Mouse (Mus musculus) cerebellum, adult (tissue): Measurements from ENCODE around the gene Hspg2.
"Not testable (repeated sequence)": the region's sequence is repeated elsewhere in the genome, so short reads cannot be mapped to it uniquely, and the experiment has no call there.

Experiments used
- ATAC-seq: cut with Nextera tagmentation; 2 replicates; pipeline ENCODE4 v1.9.2; 2017; ENCODE audit warnings: mild to moderate bottlenecking, moderate library complexity, mixed read lengths; ENCODE audit not compliant: insufficient number of reproducible peaks, low FRiP score, low TSS enrichment

Hspg2 gene

DNA sequence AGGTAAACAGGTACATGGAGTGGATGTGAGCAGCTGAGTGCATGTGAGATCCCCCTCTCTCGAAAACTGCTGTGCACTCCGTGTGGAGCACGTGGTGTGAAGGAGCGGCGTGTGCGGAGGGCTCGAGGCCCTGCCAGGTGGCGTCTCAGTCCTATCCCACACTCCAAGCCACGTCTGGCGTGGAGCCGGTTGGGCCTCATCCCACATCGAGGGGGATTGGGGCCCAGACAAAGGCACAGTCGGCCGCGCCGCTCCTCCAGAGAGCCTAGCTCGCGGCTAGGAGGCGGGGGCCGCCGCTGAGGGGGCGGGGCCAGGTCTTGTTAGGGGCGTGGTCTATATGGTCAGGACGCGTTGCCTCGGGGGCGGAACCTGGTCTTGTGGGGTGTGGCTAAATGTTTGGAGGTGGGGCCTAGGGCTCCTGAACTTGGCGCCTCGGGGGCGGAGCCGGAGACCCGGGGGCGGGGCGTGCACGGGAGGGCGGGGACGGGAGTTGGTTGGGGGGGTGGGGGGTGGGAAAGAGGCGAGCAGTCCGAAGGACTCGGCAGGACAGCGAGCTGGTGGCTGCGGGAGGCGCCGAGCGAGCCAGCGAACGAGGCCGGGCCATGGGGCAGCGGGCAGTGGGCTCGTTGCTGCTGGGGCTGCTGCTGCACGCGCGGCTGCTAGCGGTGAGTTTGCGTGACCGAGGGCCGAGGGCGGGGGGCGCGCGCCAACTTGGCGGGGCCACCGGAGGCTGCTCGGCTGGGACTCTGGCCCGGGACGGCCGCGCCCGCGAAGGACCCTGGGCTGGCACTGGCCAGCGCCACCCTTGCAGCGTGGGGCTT is at the start of gene Hspg2:
Gene Hspg2 (plus strand): TSS at position 510 of the 821 bp plus-strand sequence.
- ATAC-seq = no peak

DNA sequence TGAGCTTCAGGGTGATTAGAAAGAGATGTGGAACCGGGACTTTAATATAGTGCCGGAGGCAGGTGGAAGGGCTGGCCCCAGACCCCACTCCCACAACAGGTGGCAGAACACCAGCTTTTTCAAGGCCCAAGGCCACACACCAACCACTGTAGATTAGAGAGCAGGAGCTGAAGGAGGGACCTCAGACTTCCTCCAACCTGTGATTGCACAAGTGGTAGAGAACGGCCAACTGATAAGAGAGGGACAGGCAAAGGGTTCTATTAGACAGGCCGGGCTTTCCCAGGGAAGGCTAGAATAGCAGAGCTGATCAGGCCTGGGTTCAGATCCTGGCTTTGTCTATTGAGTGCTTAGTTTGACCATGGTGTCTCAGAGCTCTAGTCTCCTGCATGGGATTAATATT is 38.1 kb upstream of the Hspg2 start, which contains the start of gene Cela3b:
Gene Cela3b (minus strand): TSS at position 39 of the 400 bp plus-strand sequence.
- ATAC-seq = no peak

- not testable (repeated sequence) for ATAC-seq
Measured at GRCm38 (mm10) chr4:137432700-137433550, 35.6 kb upstream of the Hspg2 start.

- ATAC-seq = no peak
Measured at GRCm38 (mm10) chr4:137436979-137437669, 31.4 kb upstream of the Hspg2 start.

DNA sequence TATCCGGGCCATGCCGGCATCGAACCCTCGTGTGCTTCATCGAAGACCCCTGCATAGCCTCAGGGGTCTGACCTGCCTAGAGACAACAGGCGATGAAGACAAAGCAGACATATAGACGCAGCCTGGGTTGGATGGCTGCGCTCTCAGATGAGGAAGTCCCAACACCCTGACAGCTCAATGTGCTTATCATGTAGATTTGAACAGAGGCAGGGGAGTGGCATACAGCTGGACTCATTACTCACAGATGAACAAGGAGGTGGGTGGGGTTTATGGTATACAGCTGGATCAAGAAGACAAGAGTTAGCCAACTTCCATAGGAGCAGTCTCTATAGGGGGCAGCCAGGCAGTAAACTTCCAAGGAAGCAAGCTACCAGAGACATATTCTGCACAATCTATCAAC is 29.7 kb upstream of the Hspg2 start:
- ATAC-seq = no peak

DNA sequence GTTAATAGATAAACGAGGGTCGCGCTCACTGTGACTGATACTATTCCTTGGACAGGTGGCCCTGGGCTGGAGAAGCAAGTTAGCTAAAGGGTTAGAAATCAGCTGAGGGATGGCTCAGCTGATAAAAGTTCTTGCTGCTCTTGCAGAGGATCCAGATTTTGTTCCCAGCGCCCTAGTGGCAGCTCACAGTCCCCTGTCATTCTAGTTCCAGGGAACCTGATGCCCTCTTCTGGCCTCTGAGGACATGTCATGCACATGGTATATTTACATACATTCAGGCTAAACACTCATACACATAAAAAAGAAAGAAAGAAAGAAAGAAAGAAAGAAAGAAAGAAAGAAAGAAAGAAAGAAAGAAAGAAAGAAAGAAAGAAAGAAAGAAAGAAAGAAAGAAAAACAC is 27.2 kb upstream of the Hspg2 start:
- no peak for ATAC-seq

DNA sequence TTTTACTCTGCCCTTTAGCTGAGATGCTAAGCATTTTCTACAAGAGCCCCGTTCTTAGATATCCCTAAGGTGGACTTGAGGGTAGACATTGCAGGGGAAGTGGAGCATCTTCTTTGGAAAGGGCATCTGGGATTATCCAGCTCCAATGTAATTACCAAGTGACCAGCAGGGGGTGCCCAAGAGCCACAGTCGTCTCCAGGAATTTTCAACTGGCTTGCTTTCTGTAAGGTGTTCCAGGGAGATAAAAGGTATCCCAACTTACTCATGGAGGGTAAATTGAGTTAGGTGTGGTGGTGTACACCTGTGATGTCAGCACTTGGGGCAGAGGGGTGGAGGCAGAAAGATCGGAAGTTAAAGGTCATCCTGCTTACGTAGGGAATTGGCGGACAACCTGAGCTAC is 24.9 kb upstream of the Hspg2 start:
- ATAC-seq = peak; percentile 40; the same call in 1 of the 2 replicates

- ATAC-seq = no peak
Measured at GRCm38 (mm10) chr4:137445881-137446280, 22.7 kb upstream of the Hspg2 start.

DNA sequence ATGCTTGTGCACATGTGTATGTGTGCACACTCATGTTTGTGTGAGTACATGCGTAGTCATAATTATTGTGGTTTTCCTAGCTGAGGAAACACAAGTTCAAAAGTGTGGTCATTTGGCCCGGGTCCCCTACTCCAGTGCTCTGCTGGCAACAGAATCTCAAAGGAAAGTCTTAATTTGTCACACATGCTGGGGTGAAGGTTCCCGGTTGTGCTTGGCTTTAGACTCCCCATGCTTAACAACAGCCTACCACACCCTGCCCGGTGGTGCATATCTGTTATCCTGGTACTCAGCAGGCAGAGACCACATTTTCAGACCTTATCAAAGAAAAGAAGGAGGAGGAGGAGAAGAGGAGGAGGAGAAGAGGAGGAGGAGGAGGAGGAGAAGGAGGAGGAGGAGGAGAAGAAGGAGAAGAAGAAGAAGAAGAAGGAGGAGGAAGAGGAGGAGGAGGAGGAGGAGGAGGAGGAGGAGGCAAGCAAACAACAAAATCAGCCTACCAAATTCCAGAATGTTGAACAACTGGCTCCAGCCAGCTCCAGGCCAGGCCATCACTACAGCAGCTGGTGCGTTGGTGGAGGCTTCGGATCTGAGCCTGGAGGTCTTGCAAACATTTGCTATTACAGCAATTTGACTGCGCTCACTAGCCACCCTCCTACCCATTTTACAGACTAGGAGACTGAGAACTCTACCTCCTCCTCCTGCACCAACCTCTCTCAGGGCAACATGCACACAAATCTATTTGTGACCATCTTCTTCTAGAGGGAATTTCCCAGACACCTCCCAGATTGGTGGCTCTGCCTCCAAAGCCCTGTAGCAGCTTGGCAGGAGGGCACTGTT is 21.0 kb upstream of the Hspg2 start:
- no peak for ATAC-seq

DNA sequence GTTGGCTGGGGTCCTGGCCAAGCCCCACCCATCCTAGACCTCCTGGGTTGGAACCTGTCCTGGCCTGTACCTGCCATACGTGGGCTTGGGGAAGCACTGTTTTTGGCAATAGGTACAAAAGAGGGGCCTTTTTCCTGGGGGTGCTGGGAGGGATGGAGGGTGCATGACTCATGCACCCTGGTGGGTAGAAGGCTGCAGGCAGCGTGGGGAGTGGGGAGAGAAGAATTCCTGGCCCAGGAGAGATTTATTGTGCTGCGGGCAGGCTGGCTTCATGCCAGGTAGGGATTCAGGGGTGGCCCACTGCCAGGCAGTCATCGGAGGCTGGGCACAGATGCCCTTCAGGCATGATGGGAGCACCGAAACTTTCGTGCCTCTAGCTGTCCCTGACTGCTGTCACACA is 20.4 kb upstream of the Hspg2 start:
- no peak for ATAC-seq

- ATAC-seq = no peak
Measured at GRCm38 (mm10) chr4:137448641-137449040, 19.9 kb upstream of the Hspg2 start.

- no peak for ATAC-seq
Measured at GRCm38 (mm10) chr4:137449132-137449531, 19.4 kb upstream of the Hspg2 start.

DNA sequence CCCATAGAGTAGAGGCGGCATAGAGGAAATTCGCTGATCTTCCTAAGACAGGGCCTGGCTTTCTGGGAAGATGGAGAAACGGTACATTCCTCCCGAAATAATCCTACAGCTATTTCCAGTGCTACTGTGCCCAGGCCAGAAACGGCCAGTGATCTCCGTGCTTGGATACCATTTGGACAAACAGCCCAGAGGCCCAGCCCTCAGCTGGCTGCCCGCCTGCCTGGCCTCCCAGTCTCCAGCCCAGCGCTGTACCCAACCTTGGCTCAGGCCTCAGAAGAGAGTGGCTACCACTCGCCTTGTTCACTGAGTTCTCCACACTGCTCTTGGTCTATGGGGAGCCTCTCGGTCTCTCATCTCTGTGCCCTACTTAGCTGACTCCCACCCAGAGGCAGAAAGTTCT is 18.9 kb upstream of the Hspg2 start:
- no peak for ATAC-seq

GRCm38 (mm10) chr4:137452190-137452589 is 16.4 kb upstream of the Hspg2 start:
- ATAC-seq = no peak

- no peak for ATAC-seq
Measured at GRCm38 (mm10) chr4:137453234-137453767, 15.3 kb upstream of the Hspg2 start, which contains the start of gene 1700013G24Rik. Gene 1700013G24Rik (plus strand): TSS chr4:137453284.

- no peak for ATAC-seq
Measured at GRCm38 (mm10) chr4:137454582-137454981, 14.0 kb upstream of the Hspg2 start.

DNA sequence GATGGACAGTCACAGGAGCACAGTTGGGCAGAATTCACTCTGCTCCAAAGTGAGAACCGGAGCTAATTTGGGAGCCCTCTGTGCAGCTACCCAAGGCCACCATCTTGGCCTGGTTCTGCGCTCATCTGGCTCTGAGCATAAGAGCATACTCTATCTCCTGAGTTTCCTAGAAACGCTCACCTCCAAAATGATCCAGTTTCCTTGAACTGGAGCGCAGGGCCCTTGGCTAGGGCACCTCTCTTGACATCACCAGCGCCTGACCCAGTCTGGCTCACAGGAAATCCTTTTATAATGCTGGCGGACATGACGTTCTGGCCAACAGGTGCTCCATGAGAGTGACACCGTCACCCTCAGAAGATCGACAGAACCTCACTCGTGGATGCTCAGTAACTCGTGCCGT is 12.0 kb upstream of the Hspg2 start:
- ATAC-seq = no peak

DNA sequence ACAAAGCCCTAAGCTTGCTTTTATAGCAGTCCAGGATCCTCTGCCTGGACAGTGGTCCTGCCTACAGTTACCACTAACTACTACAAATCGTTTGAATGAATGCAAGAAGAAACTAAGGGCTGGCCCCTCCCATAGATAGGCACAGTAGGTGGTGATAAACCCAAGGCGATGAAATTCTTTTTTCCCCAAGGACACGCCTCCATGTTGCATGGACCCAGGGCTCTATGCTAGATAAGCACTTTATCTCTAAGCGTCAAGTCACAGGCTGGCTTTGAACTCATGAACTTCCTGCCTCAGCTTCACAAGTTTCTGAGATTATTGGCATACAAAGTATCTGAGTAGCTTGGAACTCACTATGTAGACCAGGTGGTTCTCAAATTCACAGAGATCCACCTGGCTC is 11.3 kb upstream of the Hspg2 start:
- no peak for ATAC-seq

GRCm38 (mm10) chr4:137458310-137458709 is 10.3 kb upstream of the Hspg2 start:
- no peak for ATAC-seq

GRCm38 (mm10) chr4:137458861-137459260 is 9.7 kb upstream of the Hspg2 start:
- no peak for ATAC-seq
